Mouse (Mus musculus) T-helper 2 cell (primary cell): ENCODE data around the gene Tex10.

ENCODE experiments used
- in situ Hi-C: fragments of 300-600 bp; cut with MboI, MseI; formaldehyde crosslinking; loops from one replicate; pipeline ENCODE4 v1.15.1; 2025; ENCODE audit warnings: high pct_unique_total_duplicates

Tex10 gene

GRCm38 (mm10) chr4:48472792-48473650, at the start of gene Tex10:
Gene Tex10 (minus strand): TSS chr4:48473459.
- in situ Hi-C loops = loop anchor here (25.0 kb wide), 1 partner anchor 1164 kb away; the partner anchor contains the start of gene Rnf20

GRCm38 (mm10) chr4:48510861-48511260, 37.6 kb upstream of the Tex10 start:
- in situ Hi-C loops = no loop called here

DNA sequence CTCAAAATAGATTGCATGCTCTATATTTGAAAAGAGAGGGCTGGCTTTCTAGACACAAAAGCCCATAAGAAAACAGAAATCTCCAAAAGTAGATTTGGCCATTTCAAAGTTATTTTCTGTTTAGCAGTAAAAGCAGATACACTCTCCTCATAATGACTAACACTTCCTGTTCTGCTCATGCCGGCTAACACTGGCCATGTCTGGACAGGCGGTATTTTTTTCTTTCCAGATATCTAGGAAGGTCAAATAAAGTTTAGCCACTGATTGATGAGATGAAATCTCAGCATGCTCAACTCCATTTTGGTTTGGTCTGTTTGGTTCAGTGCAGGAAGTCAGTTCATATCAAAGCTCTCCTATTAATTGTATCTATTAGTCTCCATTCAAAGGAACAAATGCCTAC, 19.3 kb upstream of the Tex10 start:
- in situ Hi-C loops = loop anchor here (10.0 kb wide), 1 partner anchor 332 kb away; no protein-coding TSS in a partner anchor

GRCm38 (mm10) chr4:48491290-48491743, 18.1 kb upstream of the Tex10 start:
- in situ Hi-C loops = loop anchor here (10.0 kb wide), 1 partner anchor 333 kb away; no protein-coding TSS in a partner anchor

GRCm38 (mm10) chr4:48488916-48489315, 15.7 kb upstream of the Tex10 start:
- in situ Hi-C loops = no loop called here

DNA sequence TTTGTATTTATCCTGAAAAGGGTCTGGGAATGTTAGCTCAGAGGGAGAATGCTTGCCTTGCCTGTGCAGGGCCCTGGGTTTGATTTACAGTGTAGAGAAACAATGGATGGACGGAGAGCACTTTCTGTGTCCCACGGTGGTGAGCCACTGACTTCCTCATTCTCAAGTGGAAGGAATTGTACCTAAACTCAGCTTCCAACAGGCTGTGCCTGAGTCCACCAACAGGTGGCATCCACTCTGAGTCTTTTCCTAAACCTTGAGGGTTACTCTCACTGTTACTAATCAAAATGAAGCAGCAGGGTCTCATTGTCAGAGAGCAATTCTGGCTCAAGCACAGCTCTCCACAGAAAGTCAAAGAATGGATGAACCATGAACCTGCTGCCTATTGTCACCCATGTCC, 8.0 kb upstream of the Tex10 start:
- in situ Hi-C loops = no loop called here

DNA sequence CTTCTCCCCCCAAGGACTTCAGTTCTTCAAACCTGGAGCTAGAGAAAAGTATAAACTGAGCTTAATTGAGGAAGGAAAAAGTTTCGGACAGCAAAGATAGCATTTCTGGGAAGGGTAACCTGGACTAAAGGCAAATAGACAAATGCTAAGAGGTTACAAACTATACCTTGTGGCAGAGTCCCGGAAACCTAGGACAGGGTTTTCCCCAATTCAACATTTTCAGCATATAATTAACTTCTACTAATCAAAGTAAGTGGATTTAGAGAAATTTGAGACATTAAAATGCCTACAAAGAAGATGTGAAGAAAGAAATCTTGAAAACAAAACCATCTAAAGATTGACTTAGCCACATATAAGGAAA, 372 bp upstream of the Tex10 start:
- in situ Hi-C loops = loop anchor here (25.0 kb wide), 1 partner anchor 1164 kb away; the partner anchor contains the start of gene Rnf20

GRCm38 (mm10) chr4:48472052-48472791, 1.0 kb downstream of the Tex10 start:
- in situ Hi-C loops = loop anchor here (25.0 kb wide), 1 partner anchor 1165 kb away; the partner anchor contains the start of gene Rnf20

GRCm38 (mm10) chr4:48470977-48471376, 2.3 kb downstream of the Tex10 start:
- in situ Hi-C loops = loop anchor here (25.0 kb wide), 1 partner anchor 1166 kb away; the partner anchor contains the start of gene Rnf20

DNA sequence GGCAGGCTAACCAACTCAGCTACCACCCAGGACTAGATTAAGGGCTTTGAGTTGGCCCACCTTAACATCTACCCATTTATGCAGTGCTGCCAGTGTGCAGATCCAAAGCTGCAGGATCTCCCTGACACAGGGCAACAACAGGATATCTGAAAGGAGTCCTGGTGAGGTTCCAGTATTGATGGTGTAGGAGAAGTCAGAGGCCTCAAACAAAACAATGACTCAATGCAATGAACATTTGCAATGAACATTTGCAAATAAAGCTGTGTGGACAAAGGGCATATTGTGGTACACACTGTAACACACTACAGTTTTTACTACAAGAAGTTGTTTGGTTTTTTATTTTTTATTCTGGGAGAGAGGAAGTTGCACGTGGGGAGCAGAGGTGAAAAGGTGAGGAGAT, 12.2 kb downstream of the Tex10 start:
- in situ Hi-C loops = loop anchor here (25.0 kb wide), 1 partner anchor 1176 kb away; the partner anchor contains the start of gene Rnf20

DNA sequence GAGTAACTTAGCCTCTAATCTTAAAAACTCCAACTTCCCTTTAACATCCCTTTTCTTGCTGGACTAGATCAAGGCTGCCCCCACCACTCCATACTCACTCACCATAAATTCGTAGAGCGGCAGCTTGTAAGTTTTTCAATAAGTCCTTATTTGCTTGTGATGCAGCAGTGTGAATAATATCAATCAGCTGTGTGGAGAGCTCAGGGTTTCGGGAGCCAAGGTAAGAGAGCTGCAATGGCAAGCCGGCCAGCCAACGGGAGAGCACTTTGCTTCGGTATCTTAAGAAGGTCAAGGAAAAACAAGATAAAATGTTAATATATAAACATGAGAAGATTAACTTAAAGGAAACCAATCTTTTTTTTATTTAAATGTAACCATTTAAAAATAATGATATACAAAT, 14.8 kb downstream of the Tex10 start:
- in situ Hi-C loops = loop anchor here (25.0 kb wide), 1 partner anchor 1179 kb away; the partner anchor contains the start of gene Rnf20

DNA sequence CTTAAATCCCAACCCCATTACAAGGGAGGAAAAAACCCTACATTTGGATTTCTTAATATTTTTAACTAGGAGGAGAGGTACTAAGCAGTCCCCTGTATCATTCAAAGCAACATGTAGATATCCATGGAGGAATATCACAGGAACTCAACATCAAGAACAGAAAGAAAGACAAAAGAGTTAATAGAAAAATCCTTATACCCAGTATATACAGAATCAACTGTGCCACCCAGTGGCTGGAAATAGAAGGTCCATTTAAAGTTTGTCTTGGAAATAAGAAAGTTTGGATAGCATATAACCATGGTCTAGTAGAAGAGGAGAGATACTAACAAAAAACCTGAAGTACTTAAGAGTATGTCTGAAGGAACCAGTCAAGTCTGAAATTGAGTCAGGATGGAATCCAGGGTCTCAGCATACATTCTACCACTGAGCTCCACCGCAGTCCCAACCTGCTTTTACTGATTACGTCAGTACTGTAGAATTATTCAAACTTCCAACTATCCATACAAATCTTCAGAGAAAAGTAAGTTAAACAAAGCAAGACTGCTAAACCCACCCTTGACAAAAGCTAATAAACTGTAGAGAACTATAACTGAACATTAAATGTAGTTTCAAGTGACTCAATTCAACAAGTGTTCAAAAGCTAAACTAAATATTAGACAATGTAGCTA, 19.0 kb downstream of the Tex10 start:
- in situ Hi-C loops = loop anchor here (25.0 kb wide), 1 partner anchor 1183 kb away; the partner anchor contains the start of gene Rnf20

DNA sequence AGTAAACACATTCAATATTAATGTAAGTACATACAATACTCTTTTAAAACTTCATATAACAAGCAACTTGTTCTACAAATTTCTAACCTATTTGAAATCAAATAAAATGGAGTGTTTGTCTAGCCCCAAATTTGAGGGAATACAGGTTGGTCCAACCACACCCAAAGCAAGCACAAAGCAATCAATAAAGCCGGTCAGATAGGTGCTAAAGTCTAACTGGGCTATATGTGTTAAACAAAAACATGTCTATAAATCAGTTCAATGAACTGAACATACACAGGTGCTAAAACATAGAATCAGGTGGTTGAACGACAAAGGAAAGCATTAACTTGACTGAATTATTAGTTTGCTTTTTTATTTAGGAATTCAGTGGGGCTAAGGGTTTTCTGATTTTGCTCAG, 45.2 kb downstream of the Tex10 start:
- in situ Hi-C loops = no loop called here

GRCm38 (mm10) chr4:48427413-48427812, 45.8 kb downstream of the Tex10 start:
- in situ Hi-C loops = no loop called here

GRCm38 (mm10) chr4:48423738-48424137, 49.5 kb downstream of the Tex10 start:
- in situ Hi-C loops = loop anchor here (25.0 kb wide), 1 partner anchor 986 kb away; no protein-coding TSS in a partner anchor

DNA sequence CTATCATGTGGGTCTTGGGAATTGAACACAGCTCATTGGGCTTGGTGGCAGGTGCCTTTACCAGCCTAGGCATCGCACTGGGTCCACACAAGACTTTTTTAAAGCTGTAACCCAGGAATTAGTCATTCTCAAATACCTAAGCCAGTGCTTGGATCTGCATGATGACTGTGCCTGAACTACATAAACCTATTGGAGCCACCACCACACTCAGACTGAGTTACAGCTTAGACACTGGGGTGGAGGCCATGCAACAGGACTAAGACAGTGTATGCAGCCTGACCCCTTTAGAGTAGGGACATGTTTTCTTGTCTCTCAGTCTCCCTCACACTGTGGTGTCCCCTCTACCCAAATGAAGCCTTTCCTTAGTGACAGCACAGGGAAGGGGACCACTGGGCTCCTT, 50.6 kb downstream of the Tex10 start:
- in situ Hi-C loops = loop anchor here (25.0 kb wide), 1 partner anchor 985 kb away; no protein-coding TSS in a partner anchor

DNA sequence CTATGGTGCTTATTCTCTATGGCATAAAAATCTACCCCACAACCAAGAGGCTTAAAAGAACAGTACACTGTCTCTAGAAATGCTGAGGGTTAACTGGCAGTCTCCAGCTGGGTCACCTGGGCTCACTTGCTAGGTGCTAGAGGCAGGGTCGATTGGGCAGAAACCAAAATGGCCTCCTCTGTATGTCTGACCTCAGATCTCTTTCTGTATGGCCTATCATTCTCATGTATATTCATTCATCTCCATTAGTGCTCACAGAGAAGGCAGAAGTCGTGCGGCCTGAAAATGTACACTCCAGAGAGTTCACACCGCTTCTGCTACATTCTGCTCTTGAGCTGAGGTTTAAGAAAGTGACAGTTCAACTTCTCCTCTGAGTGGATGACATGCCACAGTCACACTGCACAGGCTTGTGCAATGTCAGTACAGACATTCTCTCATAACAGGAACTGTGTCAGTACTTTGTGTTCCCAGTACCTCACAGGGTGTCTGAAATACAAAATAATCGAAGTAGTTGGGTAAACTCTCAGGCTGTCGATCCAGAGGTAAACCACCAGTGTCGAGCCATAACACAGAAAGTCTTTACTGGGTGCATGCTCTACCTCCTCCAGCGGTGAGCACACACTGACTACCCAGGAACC, 54.3 kb downstream of the Tex10 start:
- in situ Hi-C loops = loop anchor here (25.0 kb wide), 1 partner anchor 982 kb away; no protein-coding TSS in a partner anchor

- in situ Hi-C loops = loop anchor here (25.0 kb wide), 1 partner anchor 979 kb away; no protein-coding TSS in a partner anchor
These were observed 57.4 kb downstream of the Tex10 start for GRCm38 (mm10) chr4:48415838-48416335.

DNA sequence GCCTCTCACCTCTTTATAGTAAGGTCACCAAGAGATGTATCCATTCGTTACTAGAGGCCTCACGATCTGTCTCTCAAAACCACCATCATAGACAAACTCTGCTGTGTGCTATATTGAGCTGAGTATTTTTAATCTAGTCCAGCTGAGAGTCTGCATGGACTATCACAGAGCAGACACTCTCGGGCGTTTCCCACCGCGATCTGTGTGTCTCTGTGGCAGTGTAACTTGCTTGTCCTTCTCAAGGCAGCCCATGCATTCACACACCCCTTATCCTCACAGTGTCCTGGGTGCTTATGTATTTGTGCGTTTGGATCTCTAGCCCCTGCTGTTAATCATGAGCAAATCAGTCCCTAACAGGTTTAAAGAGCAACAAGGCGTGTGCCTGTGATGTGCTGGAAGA, 59.8 kb downstream of the Tex10 start:
- in situ Hi-C loops = loop anchor here (25.0 kb wide), 1 partner anchor 976 kb away; no protein-coding TSS in a partner anchor

GRCm38 (mm10) chr4:48407350-48408039, 65.8 kb downstream of the Tex10 start:
- in situ Hi-C loops = loop anchor here (25.0 kb wide), 1 partner anchor 970 kb away; no protein-coding TSS in a partner anchor
